In genomic region chr9:119258128-119258527, GRCm38 (mm10) we compare ENCODE assay signal across 26 mouse cellular contexts. TPM values are rescaled to one million over a fixed set of nuclear protein-coding genes. Genes with fewer than 3 reads are reported as not detected.
DNase-seq lines count a peak whose midpoint lies in the region; TF ChIP-seq lines count a peak whose summit lies in the region.
"Had no signal": no experiment of that assay in that cellular context is flagged by ENCODE, and none has a peak within 500 bp of the region (broad histone marks: within the 10 kb centered on the region; RNA-seq: fewer than 3 reads in every experiment).

No protein-coding gene starts in this region.

- H3K27ac ChIP-seq in gastrocnemius, adult 2 months = no peak overlapping the region; the same call in 1 of the 2 replicates
- no peak overlapping the region for H3K27ac ChIP-seq in heart, embryonic 10.5 days
- no peak overlapping the region for H3K27ac ChIP-seq in MEL (ENCODE audit: control insufficient read depth, low read depth, low read length)
- no peak overlapping the region for H3K27ac ChIP-seq in midbrain, embryonic 10.5 days (replicated peaks)
- H3K27ac ChIP-seq: embryonic facial prominence, embryonic 10.5 days; embryonic facial prominence, embryonic 12.5 days; forebrain, embryonic 10.5 days; forebrain, embryonic 12.5 days had no signal

- H3K9me3 ChIP-seq in heart, embryonic 10.5 days = no peaks in the 10 kb centered on the region
- H3K9me3 ChIP-seq in MEL (replicated peaks; ENCODE audit: insufficient read depth, low read length) = no peaks in the 10 kb centered on the region
- no peaks in the 10 kb centered on the region for H3K9me3 ChIP-seq in midbrain, embryonic 10.5 days (replicated peaks)
- H3K9me3 ChIP-seq: embryonic facial prominence, embryonic 10.5 days; embryonic facial prominence, embryonic 12.5 days; forebrain, embryonic 10.5 days; forebrain, embryonic 12.5 days; G1E had no signal

- H3K27me3 ChIP-seq in heart, embryonic 10.5 days (ENCODE audit: insufficient read depth, poor library complexity, severe bottlenecking) = no peaks in the 10 kb centered on the region
- H3K27me3 ChIP-seq in MEL (ENCODE audit: control insufficient read depth in 1 of 2, insufficient read depth in 2 of 2, low read length in 2 of 2) = no peaks in the 10 kb centered on the region
- no peaks in the 10 kb centered on the region for H3K27me3 ChIP-seq in midbrain, embryonic 10.5 days (ENCODE audit: low read depth, poor library complexity, severe bottlenecking)
- H3K27me3 ChIP-seq: CH12.LX; embryonic facial prominence, embryonic 12.5 days; forebrain, embryonic 12.5 days had no signal

- no peak for TF ChIP-seq CTCF in gastrocnemius, adult 2 months (IDR thresholded peaks at IDR 0.05)
- TF ChIP-seq CTCF in MEL (IDR thresholded peaks at IDR 0.05 in 2 of 3, conservative IDR thresholded peaks at IDR 0.05 in 1 of 3; ENCODE audit: control insufficient read depth in 1 of 3, insufficient read depth in 1 of 3, low read depth in 2 of 3, low read length in 3 of 3, poor library complexity in 1 of 3, severe bottlenecking in 1 of 3) = no peak

- TF ChIP-seq EP300 in MEL (IDR thresholded peaks at IDR 0.05; ENCODE audit: low read depth in 1 of 2, low read length in 2 of 2) = no peak

- peaks cover 79% of the 10 kb centered on the region for H3K36me3 ChIP-seq in heart, embryonic 10.5 days
- peaks cover 2 to 6% of the 10 kb centered on the region in 2 experiments; a peak in 3 of 4 replicates for H3K36me3 ChIP-seq in MEL (ENCODE audit: control insufficient read depth in 1 of 2, insufficient read depth in 2 of 2, low read length in 2 of 2)
- peaks cover 93% of the 10 kb centered on the region for H3K36me3 ChIP-seq in midbrain, embryonic 10.5 days

- H3K4me1 ChIP-seq in heart, embryonic 10.5 days = no peaks in the 10 kb centered on the region
- H3K4me1 ChIP-seq in MEL (ENCODE audit: control insufficient read depth in 1 of 2, insufficient read depth in 2 of 2, low read length in 2 of 2) = no peaks in the 10 kb centered on the region
- H3K4me1 ChIP-seq in midbrain, embryonic 10.5 days = no peaks in the 10 kb centered on the region
- H3K4me1 ChIP-seq: embryonic facial prominence, embryonic 10.5 days; embryonic facial prominence, embryonic 12.5 days; forebrain, embryonic 10.5 days; forebrain, embryonic 12.5 days had no signal

- DNase-seq in gastrocnemius, adult 2 months = no peak
- DNase-seq in gastrocnemius, postnatal 14 days = no peak
- DNase-seq in heart, embryonic 10.5 days (ENCODE audit: low spot score) = peak; percentile 43
- no peak for DNase-seq in heart, postnatal 36 days
- peak; percentile 30 for DNase-seq in MEL (ENCODE audit: low read depth, low spot score)
- DNase-seq in midbrain, embryonic 10.5 days (ENCODE audit: low spot score) = no peak
- DNase-seq: adrenal gland, adult 2 months; adrenal gland, postnatal 10 days; adrenal gland, postnatal 25 days; B cell, adult 2 months; cerebellum, adult 11 months; cerebellum, adult 18-20 months; cerebellum, adult 9-10 months; cerebellum, postnatal 10 days; cerebellum, postnatal 25 days had no signal

- H3K4me3 ChIP-seq in gastrocnemius, adult 2 months = 0 out of 2 replicates have a peak overlapping the region, but pooled peaks have one; percentile 3
- H3K4me3 ChIP-seq in heart, embryonic 10.5 days = no peak overlapping the region
- H3K4me3 ChIP-seq in MEL (ENCODE audit: control insufficient read depth in 1 of 2, insufficient read depth in 1 of 2, low read depth in 2 of 2, low read length in 2 of 2) = no peak overlapping the region
- H3K4me3 ChIP-seq in midbrain, embryonic 10.5 days = no peak overlapping the region
- H3K4me3 ChIP-seq: embryonic facial prominence, embryonic 10.5 days; embryonic facial prominence, embryonic 12.5 days; erythroblast, embryonic 14.5 days; forebrain, embryonic 10.5 days; forebrain, embryonic 12.5 days had no signal

- TF ChIP-seq RAD21 in MEL (IDR thresholded peaks at IDR 0.05; ENCODE audit: low read depth, low read length) = no peak

- 80% methylated on average over 5 of the region's 5 CpGs for WGBS in heart, embryonic 10.5 days
- 87% methylated on average over 5 of the region's 5 CpGs for WGBS in midbrain, embryonic 10.5 days

- intact Hi-C loops in gastrocnemius, adult 2 months (cut with DNase I) = no loop called here
- intact Hi-C loops in gastrocnemius, postnatal 14 days (cut with DNase I; ENCODE audit: low total_unique reads) = no loop called here
- intact Hi-C loops in heart, postnatal 36 days (cut with DNase I) = no loop called here

- H3K9ac ChIP-seq in MEL (ENCODE audit: control insufficient read depth, low read depth, low read length, poor library complexity, severe bottlenecking) = no peak overlapping the region
- H3K9ac ChIP-seq: embryonic facial prominence, embryonic 12.5 days; forebrain, embryonic 12.5 days had no signal

- TF ChIP-seq POLR2A in MEL (IDR thresholded peaks at IDR 0.05; ENCODE audit: control insufficient read depth in 1 of 2, insufficient read depth in 1 of 2, low read depth in 1 of 2, low read length in 2 of 2, poor library complexity in 1 of 2) = no peak

- no peaks in the 10 kb centered on the region for H3K79me2 ChIP-seq in MEL (ENCODE audit: control insufficient read depth, insufficient read depth, low read length, poor library complexity)

TF ChIP-seq in MEL, 35 proteins besides CTCF, POLR2A, EP300 and RAD21:
- TF ChIP-seq NELFE (IDR thresholded peaks at IDR 0.05; ENCODE audit: low read depth, low read length) = no peak
- TF ChIP-seq TCF12 (IDR thresholded peaks at IDR 0.05; ENCODE audit: low read depth, low read length) = no peak
- no peak for TF ChIP-seq SMC3 (IDR thresholded peaks at IDR 0.05; ENCODE audit: low read depth, low read length)
- no peak for TF ChIP-seq GATA1 (IDR thresholded peaks at IDR 0.05; ENCODE audit: low read depth, low read length)
- 0 out of 2 replicates have a peak, but pooled peaks have one; percentile 16 for TF ChIP-seq ETS1 (IDR thresholded peaks at IDR 0.05; ENCODE audit: low read depth, low read length)

RNA-seq across cellular contexts. Expression of gene Slc22a13, which starts 49.2 kb away (rescaled TPM):
- total RNA-seq in gastrocnemius, adult 2 months (2021) = not detected
- total RNA-seq in gastrocnemius, postnatal 14 days (2021) = not detected
- polyA plus RNA-seq in heart, embryonic 10.5 days (2016; fragmentation: Nextera tagmentation; extraction: Ambion mirVana) = not detected in 2 replicates
- not detected for total RNA-seq in heart, postnatal 36 days (2021)
- total RNA-seq in MEL (2012; rRNA removed) = not detected in 2 replicates
- under 1 TPM in 1 of 2 experiments, not detected in 1; 0.04 TPM for polyA plus RNA-seq in MEL (2012; ENCODE audit: insufficient read depth in 1 of 2, insufficient read length in 2 of 2, low read depth in 1 of 2, low replicate concordance in 2 of 2, missing spikeins in 1 of 2)
- not detected in 2 replicates for polyA plus RNA-seq in midbrain, embryonic 10.5 days (2016; fragmentation: Nextera tagmentation; extraction: Ambion mirVana)
- total RNA-seq: adrenal gland, adult 2 months; adrenal gland, postnatal 10 days; adrenal gland, postnatal 25 days; CH12.LX; G1E had no signal
- polyA plus RNA-seq: adrenal gland, adult 2 months; CD4-positive, CD25-positive, alpha-beta regulatory T cell, adult 4 months; cortical plate, adult 2 months; embryonic facial prominence, embryonic 10.5 days; embryonic facial prominence, embryonic 12.5 days; embryonic facial prominence, embryonic 14.5 days; erythroblast, embryonic 14.5 days; forebrain, embryonic 10.5 days; forebrain, embryonic 12.5 days; forebrain, embryonic 14.5 days; G1E had no signal

Comparison
In these comparisons a context has a peak if more than half of its experiments do, and no peak if none do; other contexts are left out.
1. DNase-seq: peak in heart, embryonic 10.5 days (single experiment) and MEL (single experiment); none in gastrocnemius, adult 2 months (single experiment), gastrocnemius, postnatal 14 days (single experiment), heart, postnatal 36 days (0 of 2) and midbrain, embryonic 10.5 days (single experiment).